Mouse (Mus musculus) lung, adult 2 months (tissue): ENCODE data around the gene Tmem200c. TPM values are rescaled to one million over a fixed set of nuclear protein-coding genes. Genes with fewer than 3 reads are reported as not detected.
A peak's percentile ranks its signal among the peaks of the same experiment; 100 is the strongest.

Source experiments
- DNase-seq: peaks from one replicate; pipeline ENCODE4 v3.0.0; 2022
- H3K4me1 ChIP-seq: fragments of 200-500 bp; 2 replicates; pipeline ENCODE4 v1.6.1; 2011; ENCODE audit warnings: low read length; ENCODE audit not compliant: control insufficient read depth, insufficient read depth
- H3K4me3 ChIP-seq: fragments of 200-500 bp; replicated peaks from 2 replicates; pipeline ENCODE3; 2011; ENCODE audit warnings: low read depth, mild to moderate bottlenecking, control low read depth, low read length; ENCODE audit errors: extremely low read depth
- CTCF ChIP-seq: fragments of 200-500 bp; IDR thresholded peaks from 2 replicates; pipeline ENCODE4 v1.5.1; 2011; ENCODE audit warnings: mild to moderate bottlenecking, low read length, control low read depth; ENCODE audit not compliant: insufficient read depth
- POLR2A ChIP-seq: fragments of 200-500 bp; IDR thresholded peaks from 2 replicates; pipeline ENCODE4 v1.6.1; 2011; ENCODE audit warnings: low read depth, mild to moderate bottlenecking, control low read depth, low read length, borderline replicate concordance; ENCODE audit errors: extremely low read depth
- WGBS: fragments of 180-500 bp; shearing (Covaris S2); methylation state at CpG from one replicate; pipeline ENCODE4 v1.1.7; 2018; 5-methylcytosine and 5-hydroxymethylcytosine counted together
- polyA plus RNA-seq: library from polyadenylated mRNA; depleted of rRNA; stranded (reverse); fragments of >200 nt; gene quantifications from 2 replicates; pipeline ENCODE4 v1.2.3, GENCODE M21; 2012; rRNA removed

Gene Tmem200c
- polyA plus RNA-seq, result 0.05 and 0.12 TPM in 2 replicates

GRCm38 (mm10) chr17:68826323-68826722 lies at the start of gene Tmem200c:
Gene Tmem200c, plus strand, starts transcription at chr17:68826623.
- WGBS, result 75% methylated on average over 6 of the region's 6 CpGs
- no peak for DNase-seq

GRCm38 (mm10) chr17:68793741-68794140 lies 32.7 kb upstream of the Tmem200c start:
- TF ChIP-seq POLR2A (no peak), CTCF (no peak)
- 73% methylated on average over 4 of the region's 4 CpGs for WGBS
- H3K4me1 ChIP-seq, result no peaks in the 10 kb centered on the region
- no peak overlapping the region for H3K4me3 ChIP-seq
- DNase-seq, result no peak

More at GRCm38 (mm10) chr17:68826323-68826722, at the start of gene Tmem200c:
- no peak for TF ChIP-seq POLR2A
- TF ChIP-seq CTCF, result no peak
- no peak within 1 kb of the TSS for H3K4me3 ChIP-seq
- H3K4me1 ChIP-seq, result no peaks in the 10 kb centered on the region

- H3K4me3 ChIP-seq, result no peak overlapping the region
- under 1% methylated on average over 15 of the region's 15 CpGs for WGBS
These were observed 10.2 kb downstream of the Tmem200c start for GRCm38 (mm10) chr17:68836655-68837012.

GRCm38 (mm10) chr17:68837013-68837858 lies 10.8 kb downstream of the Tmem200c start:
- DNase-seq, result no peak
- no peak for TF ChIP-seq POLR2A
- no peak for TF ChIP-seq CTCF
- H3K4me1 ChIP-seq, result peaks cover 5% of the 10 kb centered on the region; the same call in 1 of the 2 replicates
- WGBS, result 2% methylated on average over 66 of the region's 72 CpGs
- no peak overlapping the region for H3K4me3 ChIP-seq

More at GRCm38 (mm10) chr17:68836655-68837012, 10.2 kb downstream of the Tmem200c start:
- TF ChIP-seq POLR2A, result no peak
- TF ChIP-seq CTCF, result no peak
- no peak for DNase-seq
- H3K4me1 ChIP-seq, result peaks cover 2% of the 10 kb centered on the region; the same call in 1 of the 2 replicates

- H3K4me3 ChIP-seq, result no peak overlapping the region
- no peak for DNase-seq
- TF ChIP-seq POLR2A (no peak), CTCF (no peak)
- 10% methylated on average over 4 of the region's 4 CpGs for WGBS
- H3K4me1 ChIP-seq, result peaks cover 5% of the 10 kb centered on the region; the same call in 1 of the 2 replicates
These were observed 11.4 kb downstream of the Tmem200c start for GRCm38 (mm10) chr17:68837859-68838194.

- DNase-seq, result no peak
- H3K4me1 ChIP-seq, result peaks cover 5% of the 10 kb centered on the region; the same call in 1 of the 2 replicates
- TF ChIP-seq POLR2A (no peak), CTCF (no peak)
- 15% methylated on average over 17 of the region's 17 CpGs for whole genome bisulfite sequencing
- no peak overlapping the region for H3K4me3 ChIP-seq
These were observed 13.6 kb downstream of the Tmem200c start for GRCm38 (mm10) chr17:68839888-68840571.

- DNase-seq, result no peak
- Histone ChIP-seq H3K4me3 (no peak overlapping the region), H3K4me1 (peaks cover 5% of the 10 kb centered on the region; the same call in 1 of the 2 replicates)
- TF ChIP-seq CTCF (no peak), POLR2A (no peak)
- WGBS, result 12% methylated on average over 10 of the region's 10 CpGs
These were observed 14.1 kb downstream of the Tmem200c start for GRCm38 (mm10) chr17:68840572-68840939.

- Histone ChIP-seq H3K4me1 (peaks cover 5% of the 10 kb centered on the region; the same call in 1 of the 2 replicates), H3K4me3 (peak overlapping the region; percentile 39)
- under 1% methylated on average over 75 of the region's 75 CpGs for WGBS
- peak; percentile 38 for DNase-seq
- no peak for TF ChIP-seq CTCF
- no peak for TF ChIP-seq POLR2A
These were observed 14.9 kb downstream of the Tmem200c start for GRCm38 (mm10) chr17:68841097-68841891.

GRCm38 (mm10) chr17:68841892-68842252 lies 15.4 kb downstream of the Tmem200c start:
- Histone ChIP-seq H3K4me3 (no peak overlapping the region), H3K4me1 (peaks cover 5% of the 10 kb centered on the region; the same call in 1 of the 2 replicates)
- 5% methylated on average over 22 of the region's 22 CpGs for WGBS
- TF ChIP-seq POLR2A (no peak), CTCF (no peak)
- DNase-seq, result no peak
